Mouse (Mus musculus) megakaryocyte, embryonic 14.5 days (primary cell): Measurements from ENCODE around the gene Tmem235.

Source experiments
- FLI1 ChIP-seq: IDR thresholded peaks from 2 replicates; pipeline ENCODE4 v1.6.1; 2012; ENCODE audit warnings: low read length, inconsistent platforms, mixed read lengths
- GATA1 ChIP-seq: IDR thresholded peaks from 3 replicates; pipeline ENCODE4 v1.6.1; 2012; ENCODE audit warnings: mixed read lengths, low read length, inconsistent platforms, borderline replicate concordance

GRCm38 (mm10) chr11:117881787-117882186, 21.2 kb downstream of the Tmem235 start:
- TF ChIP-seq GATA1 (no peak), FLI1 (no peak)
